Mouse (Mus musculus) lung, postnatal 0 days (tissue): Measurements from ENCODE around the gene Tm6sf1.

Experiments
- CTCF ChIP-seq: IDR thresholded peaks from 2 replicates; pipeline ENCODE4 v1.5.1; 2016; ENCODE audit warnings: antibody characterized with exemption, mild to moderate bottlenecking
- EP300 ChIP-seq: IDR thresholded peaks from 2 replicates; pipeline ENCODE4 v1.6.1; 2016; ENCODE audit warnings: antibody characterized with exemption, mild to moderate bottlenecking, control low read depth

- TF ChIP-seq CTCF = no peak
- TF ChIP-seq EP300 = no peak
These were observed 45.3 kb downstream of the Tm6sf1 start for GRCm38 (mm10) chr7:81904094-81904493.
